Mouse (Mus musculus) MEL (cell line): ENCODE results near the gene Wdr4. TPM values are rescaled to one million over a fixed set of nuclear protein-coding genes. Genes with fewer than 3 reads are reported as not detected.

Experiments
- DNase-seq: peaks from one replicate; pipeline ENCODE4 v3.0.0; 2011; ENCODE audit warnings: low read depth, low spot score
- H3K27ac ChIP-seq: 2 replicates; pipeline ENCODE4 v1.5.1; 2012; ENCODE audit warnings: low read depth, mild to moderate bottlenecking, control low read depth, low read length, moderate library complexity; ENCODE audit not compliant: control insufficient read depth
- H3K27me3 ChIP-seq, 2 experiments: fragments of 150-350 bp in 1 of 2; sonication (generic) in 1 of 2; 2 replicates each; pipeline ENCODE4 v1.6.1; 2012; ENCODE audit warnings: low read length in 2 of 2, mild to moderate bottlenecking in 2 of 2, improper control_type of control experiment in 1 of 2, moderate library complexity in 1 of 2; ENCODE audit not compliant: insufficient read depth in 2 of 2, control insufficient read depth in 1 of 2
- H3K36me3 ChIP-seq, 2 experiments: 2 replicates each; pipeline ENCODE4 v1.6.1; 2012 to 2014; ENCODE audit warnings: low read length in 2 of 2, improper control_type of control experiment in 1 of 2, inconsistent platforms in 1 of 2, mild to moderate bottlenecking in 1 of 2; ENCODE audit not compliant: insufficient read depth in 2 of 2, control insufficient read depth in 1 of 2
- H3K4me1 ChIP-seq, 2 experiments: fragments of 150-350 bp in 1 of 2; sonication (generic) in 1 of 2; 2 replicates each; pipeline ENCODE4 v1.6.1; 2012; ENCODE audit warnings: low read length in 2 of 2, improper control_type of control experiment in 1 of 2, mild to moderate bottlenecking in 1 of 2; ENCODE audit not compliant: insufficient read depth in 2 of 2, control insufficient read depth in 1 of 2
- H3K4me3 ChIP-seq, 2 experiments: fragments of 150-350 bp in 1 of 2; sonication (generic) in 1 of 2; 2 replicates each; pipeline ENCODE4 v1.5.1; 2012; ENCODE audit warnings: low read depth in 2 of 2, low read length in 2 of 2, mild to moderate bottlenecking in 2 of 2, moderate library complexity in 2 of 2, control low read depth in 1 of 2, improper control_type of control experiment in 1 of 2; ENCODE audit not compliant: control insufficient read depth in 1 of 2, insufficient read depth in 1 of 2
- H3K79me2 ChIP-seq: 2 replicates; pipeline ENCODE4 v1.6.1; 2012; ENCODE audit warnings: mild to moderate bottlenecking, low read length, moderate library complexity; ENCODE audit not compliant: control insufficient read depth, poor library complexity, insufficient read depth
- H3K9ac ChIP-seq: 2 replicates; pipeline ENCODE4 v1.6.1; 2012; ENCODE audit warnings: low read depth, mild to moderate bottlenecking, control low read depth, low read length, moderate library complexity; ENCODE audit not compliant: control insufficient read depth, poor library complexity, severe bottlenecking
- H3K9me3 ChIP-seq: fragments of 150-350 bp; sonication (generic); replicated peaks from 2 replicates; pipeline ENCODE4 v1.6.1; 2012; ENCODE audit warnings: mild to moderate bottlenecking, low read length, improper control_type of control experiment, moderate library complexity; ENCODE audit not compliant: insufficient read depth
- BHLHE40 ChIP-seq: IDR thresholded peaks from 2 replicates; pipeline ENCODE4 v1.6.1; 2012; ENCODE audit warnings: low read depth, mild to moderate bottlenecking, inconsistent platforms, low read length, improper control_type of control experiment, borderline replicate concordance
- CTCF ChIP-seq, 3 experiments: IDR thresholded peaks in 2 of 3; conservative IDR thresholded peaks in 1 of 3; 2 replicates each; pipeline ENCODE4 v1.5.1; 2011 to 2012; ENCODE audit warnings: low read length in 3 of 3, low read depth in 2 of 3, mild to moderate bottlenecking in 2 of 3, improper control_type of control experiment in 1 of 3, inconsistent platforms in 1 of 3, mixed read lengths in 1 of 3, moderate library complexity in 1 of 3; ENCODE audit not compliant: control insufficient read depth in 1 of 3, insufficient read depth in 1 of 3, poor library complexity in 1 of 3, severe bottlenecking in 1 of 3
- GABPA ChIP-seq: IDR thresholded peaks from 2 replicates; pipeline ENCODE4 v1.6.1; 2012; ENCODE audit warnings: low read depth, mild to moderate bottlenecking, inconsistent platforms, low read length, improper control_type of control experiment, moderate library complexity
- GATA1 ChIP-seq: IDR thresholded peaks from 2 replicates; pipeline ENCODE4 v1.6.1; 2011; ENCODE audit warnings: low read depth, low read length, improper control_type of control experiment
- JUND ChIP-seq: IDR thresholded peaks from 2 replicates; pipeline ENCODE4 v1.6.1; 2011; ENCODE audit warnings: low read depth, mild to moderate bottlenecking, improper control_type of control experiment, low read length
- MAFK ChIP-seq: IDR thresholded peaks from 2 replicates; pipeline ENCODE4 v1.6.1; 2011; ENCODE audit warnings: low read depth, mild to moderate bottlenecking, low read length, improper control_type of control experiment, borderline replicate concordance
- MAX ChIP-seq: IDR thresholded peaks from 2 replicates; pipeline ENCODE4 v1.6.1; 2011; ENCODE audit warnings: low read length, improper control_type of control experiment
- MEF2A ChIP-seq: IDR thresholded peaks from 2 replicates; pipeline ENCODE4 v1.6.1; 2014; ENCODE audit warnings: low read depth, mild to moderate bottlenecking, inconsistent platforms, low read length, improper control_type of control experiment; ENCODE audit not compliant: poor library complexity, insufficient replicate concordance, severe bottlenecking; ENCODE audit errors: extremely low read depth
- MXI1 ChIP-seq: IDR thresholded peaks from 2 replicates; pipeline ENCODE4 v1.6.1; 2011; ENCODE audit warnings: mild to moderate bottlenecking, low read depth, low read length, improper control_type of control experiment
- MYB ChIP-seq: IDR thresholded peaks from 2 replicates; pipeline ENCODE4 v1.6.1; 2011; ENCODE audit warnings: mild to moderate bottlenecking, low read depth, low read length, improper control_type of control experiment
- MYC ChIP-seq: IDR thresholded peaks from 2 replicates; pipeline ENCODE4 v1.6.1; 2011; ENCODE audit warnings: low read depth, mild to moderate bottlenecking, low read length, improper control_type of control experiment, moderate library complexity
- POLR2A ChIP-seq, 2 experiments: IDR thresholded peaks; 2 replicates each; pipeline ENCODE4 v1.6.1; 2011 to 2012; ENCODE audit warnings: low read length in 2 of 2, mild to moderate bottlenecking in 2 of 2, control low read depth in 1 of 2, improper control_type of control experiment in 1 of 2, low read depth in 1 of 2, moderate library complexity in 1 of 2; ENCODE audit not compliant: control insufficient read depth in 1 of 2, insufficient read depth in 1 of 2, poor library complexity in 1 of 2
- POLR2AphosphoS2 ChIP-seq: IDR thresholded peaks from 2 replicates; pipeline ENCODE4 v1.6.1; 2011; ENCODE audit warnings: low read length, improper control_type of control experiment
- POLR2AphosphoS5 ChIP-seq: IDR thresholded peaks from 2 replicates; pipeline ENCODE4 v1.6.1; 2012; ENCODE audit warnings: low read depth, borderline replicate concordance, mild to moderate bottlenecking, inconsistent platforms, low read length, moderate library complexity, mixed read lengths
- RAD21 ChIP-seq: IDR thresholded peaks from 2 replicates; pipeline ENCODE4 v1.6.1; 2011; ENCODE audit warnings: mild to moderate bottlenecking, low read depth, low read length, improper control_type of control experiment
- RCOR1 ChIP-seq: IDR thresholded peaks from 2 replicates; pipeline ENCODE4 v1.6.1; 2012; ENCODE audit warnings: low read depth, mild to moderate bottlenecking, inconsistent platforms, low read length, improper control_type of control experiment
- SIN3A ChIP-seq: IDR thresholded peaks from 2 replicates; pipeline ENCODE4 v1.6.1; 2012; ENCODE audit warnings: low read length, improper control_type of control experiment, inconsistent platforms
- TBP ChIP-seq: IDR thresholded peaks from 2 replicates; pipeline ENCODE4 v1.8.0; 2011; ENCODE audit warnings: low read depth, low read length, improper control_type of control experiment
- TCF12 ChIP-seq: IDR thresholded peaks from 2 replicates; pipeline ENCODE4 v1.6.1; 2014; ENCODE audit warnings: low read depth, mild to moderate bottlenecking, inconsistent platforms, low read length, improper control_type of control experiment, moderate library complexity
- USF1 ChIP-seq: IDR thresholded peaks from 2 replicates; pipeline ENCODE4 v1.6.1; 2014; ENCODE audit warnings: low read depth, mild to moderate bottlenecking, inconsistent platforms, low read length, improper control_type of control experiment, moderate library complexity
- USF2 ChIP-seq, 2 experiments: IDR thresholded peaks; 2 replicates each; pipeline ENCODE4 v1.6.1; 2011 to 2012; ENCODE audit warnings: improper control_type of control experiment in 2 of 2, low read length in 2 of 2, borderline replicate concordance in 1 of 2, inconsistent platforms in 1 of 2, low read depth in 1 of 2, mild to moderate bottlenecking in 1 of 2; ENCODE audit not compliant: insufficient read depth in 1 of 2
- ZC3H11A ChIP-seq: IDR thresholded peaks from 2 replicates; pipeline ENCODE4 v1.6.1; 2012; ENCODE audit warnings: low read depth, mild to moderate bottlenecking, inconsistent platforms, low read length, improper control_type of control experiment
- ZKSCAN1 ChIP-seq: IDR thresholded peaks from 2 replicates; pipeline ENCODE4 v1.6.1; 2012; ENCODE audit warnings: low read depth, mild to moderate bottlenecking, inconsistent platforms, low read length, improper control_type of control experiment, moderate library complexity
- ZMIZ1 ChIP-seq: IDR thresholded peaks from 2 replicates; pipeline ENCODE4 v1.6.1; 2012; ENCODE audit warnings: low read depth, mild to moderate bottlenecking, inconsistent platforms, low read length, improper control_type of control experiment, moderate library complexity
- ZNF384 ChIP-seq: IDR thresholded peaks from 2 replicates; pipeline ENCODE4 v1.6.1; 2012; ENCODE audit warnings: low read depth, mild to moderate bottlenecking, inconsistent platforms, low read length, improper control_type of control experiment
- polyA plus RNA-seq, 2 experiments: library from polyadenylated mRNA; stranded (reverse) in 1 of 2; unstranded in 1 of 2; fragments of >175 nt in 1 of 2; fragments of >200 nt in 1 of 2; gene quantifications; 2 replicates each; pipeline versions ENCODE4 v1.2.1 to v1.2.4; 2012; ENCODE audit warnings: low replicate concordance in 2 of 2, low read depth in 1 of 2; ENCODE audit not compliant: insufficient read length in 2 of 2, insufficient read depth in 1 of 2, missing spikeins in 1 of 2
- total RNA-seq: library from RNA; depleted of rRNA; stranded (reverse); fragments of 300-350 nt; gene quantifications from 2 replicates; pipeline ENCODE4 v1.2.3, GENCODE M21; 2012

The Wdr4 gene
- total and polyA plus RNA-seq, 3 experiments: 109 to 118 TPM; not detected in 1

DNA sequence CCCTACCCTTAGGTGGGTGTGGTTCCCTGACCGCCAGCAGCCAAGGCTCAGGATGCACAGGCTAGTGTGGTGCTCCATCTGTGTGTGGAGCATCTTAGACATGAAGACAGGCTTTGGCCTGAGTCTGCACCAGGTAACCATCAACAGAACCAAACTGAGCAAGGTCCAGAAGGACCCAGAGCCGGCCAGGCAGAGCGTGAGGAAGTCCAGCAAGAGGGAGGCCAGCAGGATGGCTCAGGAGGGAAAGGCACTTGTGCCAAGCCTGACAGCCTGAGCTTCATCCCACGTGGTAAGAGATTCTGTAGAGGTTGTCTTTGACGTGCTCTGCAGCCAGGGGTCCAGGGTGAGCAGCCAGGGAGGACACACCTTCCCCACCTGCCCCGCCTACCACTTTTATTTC lies 22.1 kb downstream of the Wdr4 start:
- Histone ChIP-seq H3K4me3 (no peak overlapping the region), H3K4me1 (no peaks in the 10 kb centered on the region), H3K27ac (no peak overlapping the region), H3K9me3 (no peaks in the 10 kb centered on the region), H3K9ac (no peak overlapping the region), H3K36me3 (peaks cover 0 to 9% of the 10 kb centered on the region in 2 experiments; a peak in 1 of 4 replicates), H3K27me3 (no peaks in the 10 kb centered on the region), H3K79me2 (no peaks in the 10 kb centered on the region)
- DNase-seq: no peak
- no peak for TF ChIP-seq RAD21
- TF ChIP-seq MYC: no peak
- no peak for TF ChIP-seq ZKSCAN1
- TF ChIP-seq ZMIZ1: no peak
- TF ChIP-seq RCOR1: no peak
- no peak for TF ChIP-seq USF2 (IDR thresholded peaks at IDR 0.05; ENCODE audit: borderline replicate concordance in 1 of 2, insufficient read depth in 1 of 2, low read depth in 1 of 2, low read length in 2 of 2)
- no peak for TF ChIP-seq GATA1
- no peak for TF ChIP-seq MEF2A

DNA sequence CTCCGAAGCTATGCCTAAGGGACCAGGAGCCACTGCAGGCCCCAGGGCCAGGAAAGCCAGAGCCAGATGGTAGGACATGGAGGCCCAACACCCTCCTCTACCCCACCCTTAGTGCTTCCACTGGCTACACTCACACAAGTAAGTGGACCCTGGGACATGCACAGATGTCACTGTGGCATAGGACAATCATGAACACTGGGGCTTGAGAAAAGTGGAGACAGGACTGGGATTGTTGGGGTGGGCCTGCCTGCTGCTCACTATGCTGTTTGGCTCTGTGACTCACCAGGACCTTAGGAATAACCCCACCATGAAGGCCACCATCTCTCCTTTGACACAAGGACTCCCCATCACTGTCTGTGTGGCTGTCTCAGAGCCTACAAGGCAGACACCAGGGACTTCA lies 24.8 kb downstream of the Wdr4 start:
- Histone ChIP-seq H3K9ac (no peak overlapping the region), H3K4me1 (no peaks in the 10 kb centered on the region), H3K9me3 (no peaks in the 10 kb centered on the region), H3K36me3 (peaks cover 0 to 6% of the 10 kb centered on the region in 2 experiments; a peak in 1 of 4 replicates), H3K27me3 (no peaks in the 10 kb centered on the region), H3K27ac (no peak overlapping the region), H3K4me3 (no peak overlapping the region), H3K79me2 (no peaks in the 10 kb centered on the region)
- peak; percentile 19 for DNase-seq
- TF ChIP-seq POLR2A (IDR thresholded peaks at IDR 0.05; ENCODE audit: control insufficient read depth in 1 of 2, insufficient read depth in 1 of 2, low read depth in 1 of 2, low read length in 2 of 2, poor library complexity in 1 of 2) (peak in 1 of 2 experiments; percentile 42; a peak in 1 of 4 replicates), GABPA (no peak), RAD21 (no peak), POLR2AphosphoS2 (peak; percentile 54; the same call in 1 of the 2 replicates), TCF12 (no peak), MAX (no peak), JUND (no peak)

DNA sequence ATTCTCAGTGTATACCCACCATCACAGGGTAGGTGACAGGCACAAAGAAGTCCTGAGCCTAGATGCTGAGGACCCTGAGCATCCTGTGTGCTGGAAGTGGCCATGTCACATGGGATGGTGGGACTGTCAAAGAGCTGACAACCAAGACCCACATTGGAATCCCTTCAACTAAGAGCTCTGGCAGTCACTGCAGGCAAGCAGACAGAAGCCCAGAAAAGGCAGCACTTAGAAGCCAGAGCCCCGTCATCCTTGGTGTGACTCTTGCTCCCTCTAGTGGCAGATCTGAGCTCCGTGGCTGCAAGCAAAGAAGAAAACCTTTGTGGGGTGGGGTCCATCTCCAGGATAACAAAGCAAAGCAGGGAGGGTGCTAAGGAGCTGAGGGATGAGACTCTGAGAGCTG lies 27.4 kb downstream of the Wdr4 start:
- peaks cover 0 to under 1% of the 10 kb centered on the region in 2 experiments; a peak in 1 of 4 replicates for H3K27me3 ChIP-seq
- no peak overlapping the region for H3K4me3 ChIP-seq
- H3K79me2 ChIP-seq: no peaks in the 10 kb centered on the region
- no peak overlapping the region for H3K27ac ChIP-seq
- H3K9me3 ChIP-seq: no peaks in the 10 kb centered on the region
- no peaks in the 10 kb centered on the region for H3K4me1 ChIP-seq
- DNase-seq: peak; percentile 78
- H3K36me3 ChIP-seq: no peaks in the 10 kb centered on the region
- H3K9ac ChIP-seq: no peak overlapping the region
- TF ChIP-seq MYB: no peak
- TF ChIP-seq BHLHE40: no peak
- no peak for TF ChIP-seq POLR2AphosphoS2
- no peak for TF ChIP-seq MXI1
- TF ChIP-seq MAFK: no peak
- no peak for TF ChIP-seq ZKSCAN1
- TF ChIP-seq TBP: no peak
- no peak for TF ChIP-seq POLR2AphosphoS5
- peak; percentile 81 for TF ChIP-seq ZC3H11A
- no peak for TF ChIP-seq ZMIZ1
- TF ChIP-seq ZNF384: 0 out of 2 replicates have a peak, but pooled peaks have one; percentile 13
- peak; percentile 49 for TF ChIP-seq SIN3A
- no peak for TF ChIP-seq GABPA
- TF ChIP-seq POLR2A (IDR thresholded peaks at IDR 0.05; ENCODE audit: control insufficient read depth in 1 of 2, insufficient read depth in 1 of 2, low read depth in 1 of 2, low read length in 2 of 2, poor library complexity in 1 of 2): no peak
- TF ChIP-seq RAD21: peak; percentile 93
- no peak for TF ChIP-seq USF1
- peak; percentile 93 to 96 (median 95) for TF ChIP-seq CTCF (IDR thresholded peaks at IDR 0.05 in 2 of 3, conservative IDR thresholded peaks at IDR 0.05 in 1 of 3; ENCODE audit: control insufficient read depth in 1 of 3, insufficient read depth in 1 of 3, low read depth in 2 of 3, low read length in 3 of 3, poor library complexity in 1 of 3, severe bottlenecking in 1 of 3)
- TF ChIP-seq GATA1: no peak
